ENCODE assay signal across 8 mouse cellular contexts in genomic region chr12:79906738-79907365, GRCm38 (mm10).
DNase-seq lines count a peak whose midpoint lies in the region; ATAC-seq and TF ChIP-seq lines count a peak whose summit lies in the region.
"Had no signal": no experiment of that assay in that cellular context is flagged by ENCODE, and none has a peak within 500 bp of the region (broad histone marks: within the 10 kb centered on the region; RNA-seq: fewer than 3 reads in every experiment).

No protein-coding gene starts in this region.

- H3K4me3 ChIP-seq in midbrain, embryonic 10.5 days, result no peak overlapping the region
- no peak overlapping the region for H3K4me3 ChIP-seq in midbrain, embryonic 16.5 days (ENCODE audit: low read depth, low read length)
- H3K4me3 ChIP-seq in kidney, postnatal 0 days (replicated peaks; ENCODE audit: low read depth, low read length), result no peak overlapping the region
- H3K4me3 ChIP-seq in small intestine, adult 2 months (ENCODE audit: low read depth, low read length), result no peak overlapping the region

- 84% methylated on average over 10 of the region's 10 CpGs for WGBS in midbrain, embryonic 10.5 days
- 84% methylated on average over 10 of the region's 10 CpGs for WGBS in midbrain, embryonic 16.5 days
- 53% methylated on average over 10 of the region's 10 CpGs for WGBS in kidney, postnatal 0 days
- 55% methylated on average over 10 of the region's 10 CpGs for WGBS in small intestine, adult 2 months

- no peak for TF ChIP-seq POLR2A in small intestine, adult 2 months (IDR thresholded peaks at IDR 0.05; ENCODE audit: low read depth, low read length)

- no peak overlapping the region for H3K9ac ChIP-seq in midbrain, embryonic 16.5 days (ENCODE audit: low read depth, low read length)
- H3K9ac ChIP-seq in kidney, postnatal 0 days (ENCODE audit: low read depth, low read length), result no peak overlapping the region

- no peak for ATAC-seq in midbrain, embryonic 16.5 days
- ATAC-seq in kidney, postnatal 0 days (replicated peaks; ENCODE audit: low FRiP score, low read depth), result no peak

- H3K36me3 ChIP-seq in midbrain, embryonic 10.5 days, result no peaks in the 10 kb centered on the region
- H3K36me3 ChIP-seq in midbrain, embryonic 16.5 days (ENCODE audit: control insufficient read depth, insufficient read depth, low read length), result no peaks in the 10 kb centered on the region
- H3K36me3 ChIP-seq in kidney, postnatal 0 days (ENCODE audit: insufficient read depth, low read length), result no peaks in the 10 kb centered on the region
- H3K36me3 ChIP-seq in small intestine, adult 2 months (ENCODE audit: control insufficient read depth, insufficient read depth, low read length), result no peaks in the 10 kb centered on the region

- no peaks in the 10 kb centered on the region for H3K9me3 ChIP-seq in midbrain, embryonic 10.5 days (replicated peaks)
- no peaks in the 10 kb centered on the region for H3K9me3 ChIP-seq in midbrain, embryonic 16.5 days (replicated peaks; ENCODE audit: control insufficient read depth, low read length, poor library complexity, severe bottlenecking)
- H3K9me3 ChIP-seq in kidney, postnatal 0 days (replicated peaks; ENCODE audit: low read length), result no peaks in the 10 kb centered on the region

- no peak for TF ChIP-seq CTCF in kidney, postnatal 0 days (IDR thresholded peaks at IDR 0.05; ENCODE audit: low read depth)
- TF ChIP-seq CTCF in small intestine, adult 2 months (IDR thresholded peaks at IDR 0.05; ENCODE audit: extremely low read depth, insufficient read length, insufficient replicate concordance, low read depth, low read length), result no peak

- no peak for DNase-seq in midbrain, embryonic 10.5 days (ENCODE audit: low spot score)
- peak; percentile 66 to 80 for DNase-seq in heart, adult 9 months (ENCODE audit: low spot score in 2 of 2)
- no peak for DNase-seq in kidney, postnatal 0 days (ENCODE audit: low spot score)
- no peak for DNase-seq in B cell, adult 2 months
- no peak for DNase-seq in right cerebral cortex, postnatal 14 days
- DNase-seq: thymus, postnatal 36 days had no signal

- H3K27ac ChIP-seq in midbrain, embryonic 10.5 days (replicated peaks), result peak overlapping the region; percentile 78
- no peak overlapping the region for H3K27ac ChIP-seq in midbrain, embryonic 16.5 days (ENCODE audit: low read length)
- peak overlapping the region; percentile 85 for H3K27ac ChIP-seq in kidney, postnatal 0 days
- peak overlapping the region; percentile 68; the same call in 1 of the 2 replicates for H3K27ac ChIP-seq in small intestine, adult 2 months (ENCODE audit: insufficient read depth, low read depth, low read length)

- H3K27me3 ChIP-seq in midbrain, embryonic 10.5 days (ENCODE audit: low read depth, poor library complexity, severe bottlenecking), result 0 out of 2 replicates have a peak, but pooled peaks cover 4% of the 10 kb centered on the region
- H3K27me3 ChIP-seq in midbrain, embryonic 16.5 days (ENCODE audit: control insufficient read depth, insufficient read depth, low read depth, low read length), result no peaks in the 10 kb centered on the region
- H3K27me3 ChIP-seq in kidney, postnatal 0 days (ENCODE audit: insufficient read depth, low read length), result no peaks in the 10 kb centered on the region
- H3K27me3 ChIP-seq in small intestine, adult 2 months (ENCODE audit: control insufficient read depth, insufficient read depth, low read length), result no peaks in the 10 kb centered on the region

- H3K4me1 ChIP-seq in midbrain, embryonic 10.5 days, result peaks cover 71% of the 10 kb centered on the region
- peaks cover 8% of the 10 kb centered on the region; the same call in 1 of the 2 replicates for H3K4me1 ChIP-seq in midbrain, embryonic 16.5 days (ENCODE audit: control insufficient read depth, insufficient read depth, low read length)
- H3K4me1 ChIP-seq in kidney, postnatal 0 days (replicated peaks; ENCODE audit: insufficient read depth, low read length), result peaks cover 24% of the 10 kb centered on the region
- peaks cover 22% of the 10 kb centered on the region for H3K4me1 ChIP-seq in small intestine, adult 2 months (ENCODE audit: control insufficient read depth, insufficient read depth, insufficient read length, low read length)

- no peak overlapping the region for H3K4me2 ChIP-seq in midbrain, embryonic 16.5 days (ENCODE audit: low read length)
- H3K4me2 ChIP-seq in kidney, postnatal 0 days (ENCODE audit: low read length), result no peak overlapping the region

Comparison
In these comparisons a context has a peak if more than half of its experiments do, and no peak if none do; other contexts are left out.
1. DNase-seq: peak in heart, adult 9 months (2 of 2); none in midbrain, embryonic 10.5 days (single experiment), kidney, postnatal 0 days (single experiment), B cell, adult 2 months (0 of 2) and right cerebral cortex, postnatal 14 days (single experiment).